Mouse (Mus musculus) thymus, postnatal 0 days (tissue): ENCODE data around the gene E030018B13Rik. TPM values are rescaled to one million over a fixed set of nuclear protein-coding genes. Genes with fewer than 3 reads are reported as not detected.

Source experiments
- DNase-seq: peaks from one replicate; pipeline ENCODE4 v3.0.0-alpha.2; 2015; ENCODE audit warnings: low spot score
- polyA plus RNA-seq: library from polyadenylated mRNA; unstranded; fragments of >200 nt; fragmentation: Nextera tagmentation; extraction: Ambion mirVana; gene quantifications from 2 replicates; pipeline ENCODE4 v1.2.1, GENCODE M21; 2015

The E030018B13Rik gene
- polyA plus RNA-seq, 1 experiment from 2014 or later: 0.40 TPM

GRCm38 (mm10) chr7:63936188-63936985, 19.7 kb downstream of the E030018B13Rik start:
- peak; percentile 55 for DNase-seq

GRCm38 (mm10) chr7:63936986-63937235, 20.3 kb downstream of the E030018B13Rik start:
- DNase-seq: no peak

GRCm38 (mm10) chr7:63937236-63938065, 20.8 kb downstream of the E030018B13Rik start:
- DNase-seq: peak; percentile 91

GRCm38 (mm10) chr7:63938066-63938913, 21.6 kb downstream of the E030018B13Rik start:
- DNase-seq: peak; percentile 61

- DNase-seq: peak; percentile 100
Observed at GRCm38 (mm10) chr7:63938914-63939396, 22.3 kb downstream of the E030018B13Rik start, which contains the start of gene Klf13. TSS of gene Klf13 (minus strand) at chr7:63938915.

- peak; percentile 91 for DNase-seq
Observed at GRCm38 (mm10) chr7:63939397-63939951, 22.8 kb downstream of the E030018B13Rik start.

- DNase-seq: no peak
Observed at GRCm38 (mm10) chr7:63940321-63940720, 23.7 kb downstream of the E030018B13Rik start.

- DNase-seq: no peak
Observed at GRCm38 (mm10) chr7:63941050-63941449, 24.4 kb downstream of the E030018B13Rik start.

GRCm38 (mm10) chr7:63941501-63941900, 24.8 kb downstream of the E030018B13Rik start:
- DNase-seq: no peak

GRCm38 (mm10) chr7:63943946-63944345, 27.3 kb downstream of the E030018B13Rik start:
- DNase-seq: no peak

- DNase-seq: peak; percentile 45
Observed at GRCm38 (mm10) chr7:63947514-63948487, 31.1 kb downstream of the E030018B13Rik start.

- DNase-seq: no peak
Observed at GRCm38 (mm10) chr7:63949176-63949575, 32.5 kb downstream of the E030018B13Rik start.

GRCm38 (mm10) chr7:63950931-63951607, 34.4 kb downstream of the E030018B13Rik start:
- DNase-seq: no peak

- no peak for DNase-seq
Observed at GRCm38 (mm10) chr7:63952077-63952898, 35.6 kb downstream of the E030018B13Rik start.

GRCm38 (mm10) chr7:63955440-63955839, 38.8 kb downstream of the E030018B13Rik start:
- no peak for DNase-seq

- DNase-seq: no peak
Observed at GRCm38 (mm10) chr7:63956138-63956823, 39.6 kb downstream of the E030018B13Rik start.

- DNase-seq: peak; percentile 63
Observed at GRCm38 (mm10) chr7:63956981-63957713, 40.5 kb downstream of the E030018B13Rik start.
